In the genomic region with DNA sequence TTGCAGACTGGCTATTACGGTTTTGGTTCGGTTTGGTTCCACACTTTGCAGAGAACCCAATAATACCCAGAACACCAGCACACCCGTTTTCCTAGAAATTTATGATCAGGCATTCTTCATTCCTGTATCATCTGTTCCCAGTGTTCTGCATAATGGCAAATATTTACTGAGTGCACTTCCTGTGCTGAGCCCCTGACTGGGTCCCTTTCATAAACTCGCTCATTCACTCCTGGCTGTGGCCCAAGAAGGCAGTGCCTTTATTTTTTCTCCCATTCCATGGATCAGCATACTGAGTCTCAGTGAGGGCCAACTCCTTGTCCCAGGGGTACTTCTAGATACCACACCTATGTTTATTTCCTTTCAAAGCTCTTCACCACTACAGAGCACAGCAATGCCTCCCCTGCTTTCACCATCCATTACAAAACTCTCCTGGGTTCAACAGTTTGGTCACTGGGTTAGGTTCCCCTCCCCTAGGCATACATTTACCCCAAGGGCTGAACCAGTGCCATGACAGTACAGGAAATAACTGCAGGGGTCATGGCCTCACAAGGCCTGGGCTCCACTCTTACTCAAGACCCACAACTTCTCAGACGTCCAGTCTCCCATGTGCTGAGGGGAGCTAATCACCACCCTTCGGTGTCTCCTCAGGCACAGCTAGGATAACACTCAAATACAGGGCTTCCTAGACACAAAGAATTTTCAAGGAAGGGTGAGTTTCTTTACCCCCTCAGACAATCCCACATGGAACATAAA, we compare ENCODE assay signal across 8 mouse cellular contexts.
DNase-seq lines count a peak whose midpoint lies in the region; ATAC-seq lines count a peak whose summit lies in the region.

No protein-coding gene starts in this region.

- H3K4me3 ChIP-seq in liver, embryonic 12.5 days, result no peak overlapping the region
- no peak overlapping the region for H3K4me3 ChIP-seq in liver, embryonic 11.5 days (ENCODE audit: low read depth, low read length)
- no peak overlapping the region for H3K4me3 ChIP-seq in liver, embryonic 16.5 days (ENCODE audit: low read depth, low read length)
- H3K4me3 ChIP-seq in stomach, embryonic 16.5 days (replicated peaks; ENCODE audit: low read length), result no peak overlapping the region

- H3K9me3 ChIP-seq in liver, embryonic 12.5 days (replicated peaks), result no peaks in the 10 kb centered on the region
- H3K9me3 ChIP-seq in liver, embryonic 11.5 days (ENCODE audit: control insufficient read depth, low read length), result no peaks in the 10 kb centered on the region
- H3K9me3 ChIP-seq in liver, embryonic 16.5 days (replicated peaks; ENCODE audit: control insufficient read depth, low read length), result no peaks in the 10 kb centered on the region
- H3K9me3 ChIP-seq in stomach, embryonic 16.5 days (replicated peaks; ENCODE audit: control insufficient read depth, low read length), result no peaks in the 10 kb centered on the region

- H3K27me3 ChIP-seq in liver, embryonic 12.5 days (replicated peaks), result no peaks in the 10 kb centered on the region
- H3K27me3 ChIP-seq in liver, embryonic 11.5 days (replicated peaks; ENCODE audit: control insufficient read depth, insufficient read depth, low read length), result no peaks in the 10 kb centered on the region
- no peaks in the 10 kb centered on the region for H3K27me3 ChIP-seq in liver, embryonic 16.5 days (ENCODE audit: control insufficient read depth, insufficient read depth, low read depth, low read length)
- no peaks in the 10 kb centered on the region for H3K27me3 ChIP-seq in stomach, embryonic 16.5 days (ENCODE audit: control insufficient read depth, insufficient read depth, low read length)

- no peak overlapping the region for H3K4me2 ChIP-seq in liver, embryonic 12.5 days
- H3K4me2 ChIP-seq in liver, embryonic 11.5 days, result no peak overlapping the region
- H3K4me2 ChIP-seq in liver, embryonic 16.5 days (ENCODE audit: low read depth, low read length), result no peak overlapping the region
- H3K4me2 ChIP-seq in stomach, embryonic 16.5 days (ENCODE audit: low read depth, low read length), result no peak overlapping the region

- peaks cover 82% of the 10 kb centered on the region for H3K4me1 ChIP-seq in liver, embryonic 12.5 days
- H3K4me1 ChIP-seq in liver, embryonic 11.5 days (replicated peaks; ENCODE audit: control insufficient read depth, insufficient read depth, low read length), result peaks cover 67% of the 10 kb centered on the region
- H3K4me1 ChIP-seq in liver, embryonic 16.5 days (ENCODE audit: control insufficient read depth, low read depth, low read length), result peaks cover 53% of the 10 kb centered on the region
- H3K4me1 ChIP-seq in stomach, embryonic 16.5 days (ENCODE audit: control insufficient read depth, insufficient read depth, low read length), result peaks cover 57% of the 10 kb centered on the region

- 67% methylated on average over 6 of the region's 6 CpGs for WGBS in liver, embryonic 12.5 days (ENCODE audit: insufficient replicate concordance)
- WGBS in liver, embryonic 11.5 days, result 66% methylated on average over 6 of the region's 6 CpGs
- 55% methylated on average over 6 of the region's 6 CpGs for WGBS in liver, embryonic 16.5 days (ENCODE audit: insufficient replicate concordance)
- WGBS in stomach, embryonic 16.5 days, result 46% methylated on average over 6 of the region's 6 CpGs

- peak; percentile 40 for DNase-seq in adrenal gland, postnatal 10 days
- no peak for DNase-seq in adrenal gland, postnatal 36 days
- DNase-seq in liver, embryonic 11.5 days (ENCODE audit: low spot score), result no peak
- no peak for DNase-seq in frontal cortex, adult 2 months (ENCODE audit: extremely low spot score in 1 of 2, low spot score in 1 of 2)
- DNase-seq in left cerebral cortex, adult 9 months (ENCODE audit: low spot score in 2 of 2), result no peak

- H3K27ac ChIP-seq in liver, embryonic 12.5 days, result peak overlapping the region; percentile 4; the same call in 1 of the 2 replicates
- no peak overlapping the region for H3K27ac ChIP-seq in liver, embryonic 11.5 days (ENCODE audit: low read depth, low read length)
- peak overlapping the region; percentile 46 for H3K27ac ChIP-seq in liver, embryonic 16.5 days (ENCODE audit: low read length)
- peak overlapping the region; percentile 39 for H3K27ac ChIP-seq in stomach, embryonic 16.5 days (ENCODE audit: low read length)

- H3K9ac ChIP-seq in liver, embryonic 12.5 days, result no peak overlapping the region
- no peak overlapping the region for H3K9ac ChIP-seq in liver, embryonic 11.5 days (ENCODE audit: low read depth, low read length)
- no peak overlapping the region for H3K9ac ChIP-seq in liver, embryonic 16.5 days (ENCODE audit: low read depth, low read length)
- no peak overlapping the region for H3K9ac ChIP-seq in stomach, embryonic 16.5 days (ENCODE audit: low read length)

- H3K36me3 ChIP-seq in liver, embryonic 12.5 days, result no peaks in the 10 kb centered on the region
- H3K36me3 ChIP-seq in liver, embryonic 11.5 days (ENCODE audit: control insufficient read depth, insufficient read depth, low read length), result no peaks in the 10 kb centered on the region
- no peaks in the 10 kb centered on the region for H3K36me3 ChIP-seq in liver, embryonic 16.5 days (ENCODE audit: control insufficient read depth, insufficient read depth)
- no peaks in the 10 kb centered on the region for H3K36me3 ChIP-seq in stomach, embryonic 16.5 days (ENCODE audit: control insufficient read depth, insufficient read depth, low read length)

- peak; percentile 12; the same call in 1 of the 2 replicates for ATAC-seq in liver, embryonic 12.5 days
- ATAC-seq in liver, embryonic 11.5 days (replicated peaks; ENCODE audit: low FRiP score), result no peak
- ATAC-seq in liver, embryonic 16.5 days (ENCODE audit: low read depth), result peak; percentile 60
- ATAC-seq in stomach, embryonic 16.5 days (ENCODE audit: insufficient read depth, low FRiP score), result no peak

Comparison
In these comparisons a context has a peak if more than half of its experiments do, and no peak if none do; other contexts are left out.
1. ATAC-seq: peak in liver, embryonic 12.5 days (single experiment) and liver, embryonic 16.5 days (single experiment); none in liver, embryonic 11.5 days (single experiment) and stomach, embryonic 16.5 days (single experiment).